Mouse (Mus musculus) lung, postnatal 14 days (tissue): Measurements from ENCODE around the gene Sypl2.

Source experiments
- DNase-seq: peaks from one replicate; pipeline ENCODE4 v3.0.0; 2021

Sypl2 gene

DNA sequence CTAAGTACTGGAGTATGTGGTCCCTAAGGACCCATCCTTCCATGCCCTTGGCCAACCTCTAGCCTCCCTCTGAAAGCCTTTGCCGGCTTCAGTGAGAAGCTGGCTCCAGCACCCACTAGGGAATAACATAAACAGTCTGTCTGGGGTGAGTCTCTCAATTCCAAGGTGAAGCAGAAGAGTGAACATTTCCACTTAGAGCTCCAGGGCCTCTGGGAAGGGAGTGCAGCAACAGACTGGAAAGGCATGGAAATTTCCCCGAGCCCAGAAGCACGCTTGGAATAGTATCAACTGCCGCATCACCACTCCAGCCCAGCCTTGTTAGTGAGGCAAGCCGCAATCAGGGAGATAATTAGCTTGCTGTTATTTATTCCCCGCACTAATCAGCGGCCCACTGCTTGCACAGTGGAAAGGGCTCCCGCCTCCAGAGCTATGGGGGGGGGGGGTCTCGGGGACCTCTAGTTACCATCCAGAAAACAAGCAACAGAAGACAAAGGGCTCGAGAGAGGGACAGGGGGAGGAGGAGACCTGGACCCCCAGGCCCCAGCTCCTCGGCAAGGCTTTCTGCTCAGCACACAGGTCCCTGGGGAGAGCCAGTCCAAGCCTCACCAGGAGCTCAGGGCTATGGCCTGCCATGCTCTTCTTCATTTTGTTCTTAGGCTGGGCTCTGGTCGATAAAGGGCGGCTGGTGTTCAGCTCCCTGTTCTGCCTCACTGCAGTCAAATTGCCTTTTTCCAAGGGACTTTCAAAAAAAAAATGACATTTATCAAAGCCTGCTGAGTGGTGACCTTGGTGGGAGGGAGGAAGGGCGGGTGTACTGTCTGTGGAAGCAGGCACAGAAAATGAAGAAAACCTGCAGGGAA lies 51.5 kb downstream of the Sypl2 start:
- DNase-seq = peak; percentile 32

DNA sequence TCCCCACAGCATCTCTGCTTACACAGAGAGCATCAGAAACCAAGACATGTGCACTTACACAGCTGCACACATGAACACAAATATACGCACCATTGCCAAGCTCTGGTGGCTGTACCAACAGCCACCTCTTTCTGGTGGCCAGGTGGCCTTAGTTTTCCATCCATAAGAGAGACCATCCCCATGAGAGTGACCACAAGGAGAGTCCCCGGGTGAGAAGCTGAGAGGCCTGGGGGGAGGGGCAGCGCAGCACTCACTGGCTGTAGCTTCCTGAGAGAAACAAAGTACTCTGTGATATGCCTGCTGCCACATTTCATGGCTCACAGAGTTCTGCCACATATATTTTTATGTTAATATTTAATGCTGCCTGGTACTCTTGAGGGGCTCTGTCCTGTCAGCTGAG lies 57.2 kb downstream of the Sypl2 start:
- no peak for DNase-seq

DNA sequence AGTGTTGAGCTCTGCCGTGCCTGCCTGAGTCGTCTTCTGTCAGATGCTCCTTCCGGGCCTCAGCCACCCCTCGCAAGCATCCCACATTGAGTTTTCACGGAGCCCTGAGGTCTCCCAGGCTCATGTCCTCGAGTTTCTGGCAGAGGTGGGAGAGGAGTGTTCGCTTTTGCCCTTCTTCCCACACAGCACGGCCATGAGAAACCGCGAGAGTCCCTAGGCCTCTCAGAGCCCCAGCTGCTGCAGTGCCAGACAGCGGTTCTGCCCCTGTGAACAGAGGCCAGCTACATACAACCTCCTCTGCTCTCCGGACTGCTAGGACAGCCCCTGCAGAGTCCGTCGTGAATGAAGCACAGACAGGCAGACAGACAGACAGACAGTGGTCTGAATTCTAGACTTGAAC lies 58.9 kb downstream of the Sypl2 start:
- no peak for DNase-seq

DNA sequence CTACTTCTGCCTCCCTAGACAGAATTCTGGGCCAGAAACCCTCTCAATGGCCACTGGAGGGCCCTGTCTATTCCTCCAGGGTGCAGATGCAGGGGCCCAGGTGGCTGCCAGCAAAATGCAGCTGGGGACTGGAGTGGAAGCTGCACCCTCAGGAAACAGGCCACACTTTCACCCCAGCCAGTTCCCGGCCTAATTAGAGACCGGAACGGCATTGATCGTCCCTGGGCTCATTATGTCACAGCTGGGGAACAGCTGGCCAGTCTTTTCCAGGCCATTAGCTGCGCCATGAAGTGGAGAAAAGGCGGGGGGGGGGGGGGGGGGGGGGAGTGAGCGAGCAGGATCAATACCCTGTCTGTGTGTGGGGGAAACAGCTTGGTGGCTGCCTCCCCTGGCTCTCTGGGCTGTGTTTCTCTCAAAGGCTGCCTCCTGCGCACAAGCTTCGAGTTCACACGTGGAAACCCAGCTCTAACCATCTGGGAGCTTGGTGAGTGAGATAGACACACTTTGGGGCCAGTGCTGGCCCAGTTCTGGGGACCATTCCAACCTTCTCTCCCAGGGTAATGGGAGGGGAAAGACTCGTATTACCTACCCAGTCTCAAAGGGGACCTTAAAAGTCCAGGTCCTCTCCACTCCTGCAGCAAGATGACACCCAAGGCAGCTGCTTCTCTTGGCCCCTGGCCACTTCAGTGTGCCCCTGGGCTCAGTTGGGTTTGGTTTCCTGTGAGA lies 59.8 kb downstream of the Sypl2 start:
- peak; percentile 43 for DNase-seq

DNA sequence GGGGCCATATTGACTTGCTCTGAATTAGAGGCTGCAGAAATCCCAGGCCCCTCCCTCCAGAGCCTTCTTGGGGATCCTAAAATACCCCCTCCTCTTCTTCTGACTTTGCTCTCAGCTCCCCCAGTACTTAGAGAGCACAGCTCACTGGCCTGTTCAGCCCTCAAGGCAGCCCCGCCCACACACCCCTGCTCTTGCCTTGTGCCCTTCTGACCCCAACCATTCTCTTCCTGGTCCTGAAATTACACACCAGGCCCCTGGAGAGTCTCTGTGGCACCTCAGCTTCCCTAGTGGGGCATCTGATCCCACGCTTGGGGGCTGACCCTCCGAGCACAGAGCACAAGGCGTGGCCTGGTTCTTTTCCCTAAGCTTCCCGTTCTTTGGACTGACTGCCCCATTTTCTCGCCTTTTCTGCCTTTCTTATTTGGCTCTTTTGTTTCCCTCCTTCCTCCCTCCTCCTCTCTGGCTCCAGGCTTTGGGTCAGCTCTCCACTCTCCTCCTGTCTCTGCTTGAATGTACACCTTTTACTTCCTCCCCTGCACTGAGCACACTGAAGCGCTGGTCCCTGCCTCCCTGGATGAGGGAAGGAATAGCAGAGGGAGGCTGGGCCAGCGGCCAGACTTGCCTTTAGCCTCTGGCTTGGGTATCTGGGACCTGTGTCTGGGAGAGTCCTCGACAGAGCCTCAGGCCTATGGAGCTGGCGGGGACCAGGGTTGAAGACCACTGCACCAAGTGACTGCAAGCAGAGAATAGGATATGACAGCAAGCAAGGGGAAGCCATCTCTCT lies 60.7 kb downstream of the Sypl2 start:
- DNase-seq = no peak

DNA sequence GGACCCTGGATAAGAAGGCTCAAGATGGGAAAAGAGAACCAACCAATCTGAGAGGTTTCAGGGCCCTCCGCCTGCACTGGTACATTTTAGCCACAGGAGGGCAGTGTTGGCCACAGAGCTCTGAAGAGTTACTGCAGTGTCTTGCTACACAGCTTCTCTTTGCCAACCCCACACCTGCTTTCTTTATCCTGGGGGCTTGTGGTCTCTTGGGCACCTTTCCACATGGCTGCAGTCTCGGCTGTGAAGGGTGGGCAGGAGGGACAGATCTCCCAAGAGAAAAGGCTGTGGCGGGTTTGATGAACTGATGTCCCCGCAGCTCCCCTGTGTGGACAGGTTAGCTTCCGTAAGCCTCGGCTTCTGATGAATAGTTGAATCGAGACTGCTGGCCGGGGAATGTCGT lies 61.6 kb downstream of the Sypl2 start:
- peak; percentile 84 for DNase-seq

DNA sequence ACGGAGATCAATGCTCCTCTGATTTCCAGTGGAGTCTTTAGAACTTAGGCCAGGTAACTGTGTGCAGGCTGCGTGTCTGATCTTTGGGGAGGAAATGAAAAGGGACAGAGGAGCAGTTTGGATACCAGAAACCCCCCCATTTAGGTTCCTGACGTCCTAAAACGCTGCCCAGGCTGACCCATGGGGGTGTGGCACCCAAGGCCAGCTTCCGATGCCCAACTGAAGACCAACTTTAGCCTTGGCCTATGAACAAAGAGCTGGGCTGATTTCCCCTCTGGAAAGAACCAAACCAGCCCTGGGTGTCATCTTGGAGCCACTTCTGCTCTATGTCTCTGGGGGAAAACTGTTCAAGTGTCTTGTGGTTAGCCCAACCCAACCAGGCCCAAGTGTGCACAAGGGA lies 62.4 kb downstream of the Sypl2 start:
- DNase-seq = no peak
